Mouse (Mus musculus) subcutaneous adipose tissue, adult 2 months (tissue): Measurements from ENCODE around the gene Polr2g. TPM values are rescaled to one million over a fixed set of nuclear protein-coding genes. Genes with fewer than 3 reads are reported as not detected.

Source experiments
- polyA plus RNA-seq: library from polyadenylated mRNA; depleted of rRNA; stranded (reverse); fragments of >200 nt; gene quantifications from 2 replicates; pipeline ENCODE4 v1.2.3, GENCODE M21; 2012; ENCODE audit warnings: low replicate concordance; rRNA removed

The Polr2g gene
- polyA plus RNA-seq, result 72.1 and 72.3 TPM in 2 replicates

DNA sequence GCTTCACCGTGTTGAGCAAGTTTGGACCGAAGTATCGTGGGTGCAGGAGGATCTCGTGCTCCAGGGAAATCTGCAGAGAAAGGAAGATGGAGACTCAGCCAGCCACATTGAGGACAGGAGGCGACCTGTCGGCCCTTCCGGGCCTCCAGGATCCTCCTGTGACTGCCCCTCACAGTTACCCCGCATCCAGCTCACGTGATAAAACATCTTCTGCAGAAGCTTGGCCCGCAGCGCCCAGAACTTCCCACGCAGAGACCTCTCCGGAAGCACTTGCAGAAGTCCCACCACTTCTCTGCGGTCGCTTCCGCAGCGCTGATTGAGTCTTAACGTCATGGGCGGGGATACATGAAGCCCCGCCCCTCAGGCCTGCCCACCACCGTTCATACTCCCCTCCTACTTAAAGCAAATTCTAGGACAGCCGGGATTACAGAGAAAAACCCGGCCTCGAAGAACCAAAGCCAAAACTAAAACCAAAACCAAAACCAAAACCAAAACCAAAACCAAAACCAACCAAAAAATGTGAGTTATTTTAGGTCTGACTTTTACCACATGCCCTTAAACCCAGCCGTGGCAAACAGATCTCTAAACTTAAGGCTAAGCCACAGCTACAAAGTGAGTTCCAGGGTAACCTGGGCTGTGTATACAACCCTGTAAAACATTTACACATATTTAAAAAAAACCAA, at the start of gene Polr2g:
Gene Polr2g (minus strand): TSS at position 314 of the 683 bp plus-strand sequence.

DNA sequence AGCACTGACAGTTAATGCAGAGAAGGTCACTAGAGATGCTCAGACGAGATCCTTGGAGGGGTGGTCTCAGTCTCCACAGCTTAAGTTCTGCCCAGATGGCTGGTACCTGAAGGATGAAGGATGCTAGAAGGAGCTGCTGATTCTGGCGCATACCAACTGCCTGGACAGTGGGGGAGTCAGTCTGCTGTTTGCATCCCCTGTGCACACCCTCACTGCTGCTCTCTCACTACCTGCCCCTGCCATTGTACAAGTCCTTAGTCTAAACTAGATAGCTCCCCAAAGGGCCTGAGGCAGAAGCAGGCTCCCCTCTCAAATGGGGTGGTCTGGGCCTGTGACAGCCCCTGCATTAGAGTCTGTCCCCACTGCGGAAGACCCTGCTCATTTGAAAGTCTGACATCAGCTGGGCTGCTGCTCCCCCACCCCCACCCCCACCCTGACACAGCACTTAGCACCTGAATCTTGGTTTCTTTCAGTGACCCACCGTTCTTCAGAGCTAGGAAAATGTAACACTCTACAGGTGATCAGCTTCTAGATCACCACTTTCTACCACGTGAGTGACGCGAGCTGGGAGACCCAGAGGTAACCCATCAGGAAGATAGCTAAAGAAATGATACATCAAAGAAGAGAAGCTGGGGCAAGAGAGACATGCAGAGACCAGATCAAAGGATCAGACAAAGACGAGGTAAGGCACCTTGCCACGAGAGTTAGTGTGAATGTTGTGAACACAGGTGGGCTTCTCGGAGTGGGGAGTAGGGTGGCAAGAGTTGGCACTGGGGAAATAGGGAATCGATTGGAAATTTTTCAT, 40.9 kb upstream of the Polr2g start, which contains the start of gene Gng3:
Gene Gng3 (minus strand): TSS at position 92 of the 805 bp plus-strand sequence.

DNA sequence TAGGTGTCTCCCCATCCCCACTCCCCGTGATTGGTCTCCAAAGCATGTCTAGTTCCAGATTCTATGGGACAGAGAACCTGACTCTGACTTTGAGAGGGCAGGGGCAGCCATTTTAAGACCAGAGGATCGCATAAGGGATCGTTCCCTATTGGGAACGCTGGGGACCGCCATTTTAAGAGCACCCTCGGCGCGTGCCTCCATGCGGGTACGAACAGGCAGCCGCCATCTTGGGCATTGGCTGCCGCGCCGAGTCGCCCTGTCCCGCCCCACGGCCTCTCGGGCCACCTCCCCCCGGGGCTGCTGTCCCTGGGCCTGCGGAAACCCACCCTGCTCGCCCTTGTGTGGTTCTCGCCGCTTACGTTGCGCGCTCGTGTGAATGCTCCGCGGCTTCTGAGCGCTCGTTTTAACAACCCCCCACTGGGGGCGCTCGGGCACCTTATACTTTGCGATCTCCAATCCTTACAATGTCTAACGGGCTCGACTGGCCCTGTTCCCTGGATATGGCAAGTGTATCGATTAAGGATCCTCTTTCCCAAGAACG, 38.9 kb upstream of the Polr2g start, which contains the start of gene Bscl2:
Gene Bscl2 (plus strand): TSS at position 217 of the 541 bp plus-strand sequence.

DNA sequence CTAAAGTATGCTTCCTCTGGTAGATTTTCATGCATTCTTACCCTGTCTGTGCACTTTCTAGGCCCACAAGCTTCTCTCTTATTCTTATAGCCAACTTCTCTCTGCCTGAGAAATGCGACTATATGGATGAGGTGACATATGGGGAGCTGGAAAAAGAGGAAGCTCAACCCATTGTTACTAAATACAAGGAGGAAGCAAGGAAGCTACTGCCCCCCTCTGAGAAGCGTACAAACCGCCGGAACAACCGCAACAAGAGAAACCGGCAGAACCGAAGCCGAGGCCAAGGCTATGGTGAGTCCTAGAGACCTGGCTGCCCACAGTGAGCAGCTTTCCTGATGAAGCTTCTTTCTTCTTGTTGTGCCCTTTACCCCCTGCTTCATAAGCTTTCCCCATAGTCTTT, 31.3 kb upstream of the Polr2g start, which contains the start of gene AC129217.1:
Gene AC129217.1 (plus strand): TSS at position 114 of the 400 bp plus-strand sequence.

DNA sequence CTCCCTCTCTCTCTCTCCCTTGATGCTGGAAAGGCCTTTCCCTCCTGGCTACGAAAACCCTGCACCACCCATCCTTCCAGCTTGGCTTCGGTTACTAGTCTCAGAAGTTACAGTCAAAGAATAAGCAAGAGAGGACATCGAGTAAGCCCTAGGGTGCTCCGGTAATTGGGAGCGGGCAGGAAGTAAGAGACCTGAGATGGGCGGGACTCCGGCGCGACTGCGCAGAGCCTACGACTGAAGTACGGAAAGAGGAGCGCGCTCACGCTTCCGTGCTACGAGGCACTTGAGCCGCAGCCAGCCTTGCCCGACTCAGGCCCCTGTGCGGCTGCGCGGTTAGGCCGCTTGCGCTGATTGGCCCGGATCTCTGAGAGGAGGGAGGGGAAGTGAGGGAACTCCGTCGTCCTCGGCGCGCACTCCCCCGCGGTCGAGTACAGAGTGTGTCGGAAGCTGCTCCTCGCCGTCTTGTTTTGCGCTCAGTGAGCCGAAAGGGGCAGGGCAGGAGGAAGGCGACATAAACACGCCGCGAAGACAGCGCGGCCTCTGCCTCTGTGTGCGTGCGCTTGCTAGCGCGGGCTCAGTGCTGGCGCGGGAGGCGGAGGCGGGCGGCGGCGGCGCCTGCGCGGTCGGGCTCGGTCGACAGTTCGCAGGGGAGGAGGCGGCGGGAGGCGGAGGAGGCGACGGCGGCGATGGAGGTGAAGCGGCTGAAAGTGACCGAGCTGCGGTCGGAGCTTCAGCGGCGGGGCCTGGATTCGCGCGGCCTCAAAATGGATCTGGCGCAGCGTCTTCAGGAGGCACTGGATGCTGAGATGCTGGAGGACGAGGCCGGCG, 21.4 kb upstream of the Polr2g start, which contains the start of gene Hnrnpul2:
Gene Hnrnpul2 (plus strand): TSS at position 415 of the 828 bp plus-strand sequence.

DNA sequence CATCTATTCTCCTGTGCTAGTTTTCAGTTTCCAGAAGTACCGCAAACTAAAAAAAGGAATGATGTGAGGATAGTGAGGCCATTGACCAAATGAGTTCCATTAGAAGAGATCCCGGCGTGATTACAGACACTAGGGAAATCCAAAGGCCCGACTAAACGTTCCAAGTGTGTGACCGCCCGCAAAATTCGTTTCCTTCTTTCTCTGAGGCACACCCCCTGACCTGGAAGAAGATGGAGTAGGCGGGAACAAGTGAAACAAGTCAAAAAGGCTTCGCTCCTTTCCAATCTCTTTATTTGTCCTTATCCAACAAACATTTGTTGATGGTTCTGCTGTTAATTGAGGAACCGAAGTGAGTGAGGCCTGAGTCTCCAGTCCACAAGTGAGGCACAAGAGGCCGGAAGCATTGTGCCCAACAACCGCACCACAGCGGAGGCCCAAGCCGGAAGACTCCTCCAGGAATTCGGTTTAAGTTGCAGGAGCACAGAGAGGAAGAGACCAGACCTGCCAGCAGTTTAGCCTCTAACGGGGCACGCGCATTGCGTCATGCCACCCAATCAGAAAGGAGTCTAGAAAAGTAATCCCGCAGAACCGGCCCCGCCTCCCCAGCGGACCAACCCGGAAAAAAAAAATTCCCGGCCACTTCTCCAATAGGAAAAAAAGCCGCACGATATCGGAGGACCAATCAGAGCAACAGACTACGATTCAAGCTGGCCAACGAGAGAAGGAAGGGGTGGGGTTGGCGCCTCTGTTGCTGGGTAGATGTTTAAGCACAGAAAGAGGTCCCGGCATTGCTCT, 20.6 kb upstream of the Polr2g start, which contains the start of gene Ttc9c:
Gene Ttc9c (minus strand): TSS at position 533 of the 795 bp plus-strand sequence.

DNA sequence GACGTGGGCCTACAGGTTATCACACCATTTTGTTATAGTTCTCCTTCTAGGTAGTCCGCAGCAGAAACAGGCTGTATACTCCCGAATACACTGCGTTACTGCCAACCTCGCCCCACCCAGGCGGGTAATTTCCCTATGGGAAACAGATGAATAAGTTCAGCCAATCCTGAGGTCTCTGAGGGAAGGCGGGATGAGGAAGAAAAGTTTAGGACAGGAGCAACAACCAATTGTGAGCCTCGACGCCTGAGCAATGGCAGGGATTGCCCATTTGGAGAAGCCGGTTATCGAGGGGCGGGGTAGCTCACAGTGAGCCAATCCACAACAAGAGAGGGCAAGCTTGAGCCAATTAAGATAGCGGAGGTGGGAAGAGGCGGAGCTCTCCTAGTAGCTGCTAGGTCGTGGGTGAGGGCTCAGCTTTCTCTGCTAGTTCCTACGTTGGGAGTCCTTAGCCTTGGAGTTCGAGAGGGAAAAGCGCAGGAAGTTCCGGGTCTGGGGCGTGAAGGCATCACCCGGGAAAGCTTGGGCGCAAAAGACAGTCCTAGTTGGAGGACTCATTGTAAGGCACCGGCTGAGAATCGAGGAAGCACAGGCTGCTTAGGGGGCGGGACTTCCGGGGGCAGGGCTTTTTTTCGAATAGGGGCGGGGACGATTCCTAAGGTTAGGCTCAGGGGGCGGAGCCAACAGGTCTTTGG, 3.9 kb upstream of the Polr2g start, which contains the start of gene Zbtb3:
Gene Zbtb3 (plus strand): TSS at position 426 of the 692 bp plus-strand sequence.

DNA sequence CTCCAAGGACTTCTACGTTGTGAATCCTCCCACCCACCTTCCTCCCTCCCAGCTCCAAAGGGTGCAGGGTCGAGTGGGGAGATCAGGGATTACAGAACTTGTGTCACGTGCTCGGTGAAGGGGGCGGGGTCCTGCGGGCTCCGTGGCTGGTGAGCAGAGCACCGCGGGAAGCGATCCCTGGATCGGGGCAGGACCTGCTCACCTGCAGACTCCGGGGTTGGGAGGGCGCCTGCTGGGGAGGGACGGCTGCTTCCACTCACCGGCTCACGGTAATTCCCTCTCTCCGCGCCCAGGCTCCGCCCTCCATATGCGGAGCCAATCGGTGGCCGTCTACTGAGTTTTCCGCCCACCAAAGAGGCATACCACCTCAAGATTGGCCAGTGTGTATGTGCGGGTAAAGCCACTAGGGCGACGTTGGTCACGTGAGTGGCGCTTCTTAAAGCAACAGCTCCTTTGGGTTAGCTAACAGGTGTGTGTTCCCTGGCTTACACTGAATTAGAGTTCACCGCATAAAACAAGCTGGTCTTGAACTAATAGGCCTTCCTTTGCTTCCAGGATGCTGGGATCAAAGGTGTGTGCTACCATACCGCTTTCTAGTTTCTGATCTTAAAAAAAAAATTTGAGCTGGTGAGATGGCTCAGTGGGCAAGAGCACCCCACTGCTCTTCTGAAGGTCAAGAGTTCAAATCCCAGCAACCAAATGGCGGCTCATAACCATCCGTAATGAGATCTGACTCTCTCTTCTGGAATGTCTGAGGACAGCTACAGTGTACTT, 12.2 kb downstream of the Polr2g start, which contains the start of gene Taf6l:
Gene Taf6l (minus strand): TSS at position 410 of the 774 bp plus-strand sequence.

DNA sequence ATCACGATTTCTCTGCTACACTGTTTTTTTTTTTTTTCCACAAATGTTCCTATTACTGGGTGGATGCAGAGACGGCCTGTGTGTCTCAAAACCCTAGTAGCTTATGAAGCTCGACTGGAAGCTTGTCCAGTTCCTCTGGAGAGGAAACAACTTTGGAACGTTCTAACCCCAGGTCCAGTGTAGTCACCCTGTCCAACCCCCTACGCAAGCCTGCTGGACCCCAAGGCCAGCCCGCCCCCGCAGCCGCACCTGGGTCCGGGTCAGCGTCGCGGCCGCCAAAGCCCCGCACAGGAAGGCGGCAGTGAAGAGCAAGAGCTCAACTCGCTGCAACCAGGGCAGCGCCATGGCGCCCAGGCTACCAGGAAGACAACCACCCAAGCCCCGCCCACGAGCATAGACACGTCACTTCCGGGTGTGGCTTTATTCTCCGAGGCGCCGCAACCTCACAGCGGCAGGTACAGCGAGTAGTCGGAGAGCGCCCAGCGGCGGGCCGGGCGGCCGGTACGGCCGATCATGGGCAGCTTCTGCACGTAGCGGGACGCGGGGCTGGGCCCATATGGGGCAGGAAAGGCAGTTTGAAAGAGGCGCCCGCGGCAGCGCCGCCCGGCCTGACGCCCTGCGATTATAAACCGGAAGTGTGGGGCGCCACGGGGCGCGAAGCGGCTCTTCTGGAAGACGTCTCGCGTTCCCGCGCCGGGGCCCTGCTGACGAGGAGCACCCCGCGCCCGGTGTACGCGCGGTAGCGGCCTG, 24.1 kb downstream of the Polr2g start, which contains the start of gene Tmem179b:
Gene Tmem179b (minus strand): TSS at position 382 of the 750 bp plus-strand sequence.

DNA sequence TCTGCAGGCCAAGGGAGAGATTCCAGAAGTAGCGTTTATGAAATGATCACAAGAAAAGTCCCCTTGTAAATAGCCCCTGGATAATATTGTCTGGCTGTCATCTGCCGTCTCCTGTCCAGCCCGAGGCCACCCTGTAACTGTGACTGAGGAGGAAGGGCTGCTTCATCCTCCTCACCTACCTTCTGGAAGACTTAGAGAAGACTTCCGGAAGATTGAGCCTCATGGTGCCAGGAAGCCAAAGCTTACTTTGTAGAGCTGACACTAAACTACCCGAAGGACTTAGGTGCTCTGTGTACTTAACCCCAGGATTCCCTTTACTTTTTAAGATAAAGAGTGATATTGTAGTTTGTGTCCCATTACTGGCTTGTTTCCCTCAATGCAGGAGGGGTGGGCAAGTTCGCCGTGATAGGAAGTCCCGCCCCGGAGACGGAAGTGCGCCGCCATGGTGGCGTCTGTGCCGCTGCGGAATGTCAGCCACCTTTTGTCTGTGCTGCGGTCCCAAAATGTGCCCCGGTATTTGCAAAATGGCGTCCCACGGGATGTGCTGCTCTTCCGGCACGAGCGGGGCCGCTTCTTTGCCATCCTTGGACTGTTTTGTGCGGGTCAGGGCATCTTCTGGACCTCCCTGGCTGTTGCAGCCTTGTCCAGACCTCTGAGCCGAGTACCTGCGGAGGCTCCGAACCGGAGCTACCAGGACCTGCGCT, 27.7 kb downstream of the Polr2g start, which contains the start of gene Tmem223:
Gene Tmem223 (plus strand): TSS at position 430 of the 704 bp plus-strand sequence.

DNA sequence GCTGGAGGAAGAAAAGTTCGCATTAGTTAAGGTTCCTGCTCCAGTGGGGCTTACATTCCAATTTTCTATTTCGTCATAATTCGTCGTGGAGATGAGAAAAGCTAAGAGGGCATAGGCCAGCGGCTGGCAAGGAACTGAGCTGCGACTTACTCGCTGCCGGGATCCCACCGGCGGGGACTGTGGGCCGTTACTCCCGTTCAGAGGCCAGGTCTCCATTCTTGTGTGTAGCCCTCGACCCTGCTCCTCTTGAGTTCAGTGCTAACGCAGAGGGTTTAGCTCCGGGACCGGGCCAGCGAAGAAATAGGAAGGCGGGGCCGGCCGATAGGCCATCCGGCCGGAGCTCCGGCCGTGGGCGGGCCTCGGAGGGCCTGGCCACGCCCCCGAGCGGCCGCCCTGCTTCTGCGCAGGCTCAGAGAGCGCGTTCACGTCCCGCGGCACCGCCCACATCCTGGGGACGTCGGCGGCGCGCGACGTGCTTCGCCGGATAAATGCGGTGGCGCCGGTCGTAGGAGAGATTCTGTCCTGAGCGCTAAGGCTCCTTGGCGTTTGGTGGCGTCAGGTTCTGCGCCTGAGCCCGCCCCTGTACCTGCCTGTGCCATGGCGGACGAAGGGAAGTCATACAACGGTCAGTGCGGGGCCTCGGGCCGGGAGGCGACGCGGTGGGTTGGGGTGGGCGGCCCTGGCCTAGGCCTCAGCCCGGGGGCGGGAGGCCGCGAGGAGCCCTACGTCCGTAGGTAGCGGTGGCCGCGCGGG, 41.6 kb downstream of the Polr2g start, which contains the start of gene Nxf1:
Gene Nxf1 (plus strand): TSS at position 439 of the 753 bp plus-strand sequence.

Other genes starting within 250 kb of the Polr2g start
- 0.03 TPM in 1 of 2 replicates, not detected in the other for gene Slc22a8, start 207.3 kb downstream of the Polr2g start, polyA plus RNA-seq
- gene Slc22a6, start 180.5 kb downstream of the Polr2g start, polyA plus RNA-seq, result not detected in 2 replicates
- 0.15 TPM in 1 of 2 replicates, not detected in the other for gene Chrm1, start 134.8 kb downstream of the Polr2g start, polyA plus RNA-seq
- gene Slc3a2, start 75.2 kb downstream of the Polr2g start, polyA plus RNA-seq, result 230 and 245 TPM in 2 replicates
- gene Wdr74, start 62.8 kb downstream of the Polr2g start, polyA plus RNA-seq, result 29.9 and 51.4 TPM in 2 replicates
- gene 1700092M07Rik, start 57.9 kb downstream of the Polr2g start, polyA plus RNA-seq, result not detected in 2 replicates
- gene Stx5a, start 57.2 kb downstream of the Polr2g start, polyA plus RNA-seq, result 89.0 and 134 TPM in 2 replicates
- gene Nxf1, start 41.5 kb downstream of the Polr2g start, polyA plus RNA-seq, result 93.8 and 152 TPM in 2 replicates
- 255 and 279 TPM in 2 replicates for gene Tmem223, start 27.6 kb downstream of the Polr2g start, polyA plus RNA-seq
- 92.4 and 101 TPM in 2 replicates for gene Tmem179b, start 24.1 kb downstream of the Polr2g start, polyA plus RNA-seq
- 15.5 and 19.6 TPM in 2 replicates for gene Taf6l, start 12.2 kb downstream of the Polr2g start, polyA plus RNA-seq
- 2.1 and 3.7 TPM in 2 replicates for gene Zbtb3, start 4.0 kb upstream of the Polr2g start, polyA plus RNA-seq
- 19.7 and 28.1 TPM in 2 replicates for gene Ttc9c, start 20.8 kb upstream of the Polr2g start, polyA plus RNA-seq
- gene Hnrnpul2, start 21.4 kb upstream of the Polr2g start, polyA plus RNA-seq, result 13.8 and 28.4 TPM in 2 replicates
- 1.4 TPM in 1 of 2 replicates, not detected in the other for gene AC129217.1, start 31.2 kb upstream of the Polr2g start, polyA plus RNA-seq
- gene Bscl2, start 38.9 kb upstream of the Polr2g start, polyA plus RNA-seq, result 401 and 771 TPM in 2 replicates
- 0.45 and 1.2 TPM in 2 replicates for gene Gng3, start 40.6 kb upstream of the Polr2g start, polyA plus RNA-seq
- gene Lrrn4cl, start 52.2 kb upstream of the Polr2g start, polyA plus RNA-seq, result 14.5 and 30.5 TPM in 2 replicates
- 98.3 and 108 TPM in 2 replicates for gene Ubxn1, start 72.9 kb upstream of the Polr2g start, polyA plus RNA-seq
- gene Uqcc3, start 82.3 kb upstream of the Polr2g start, polyA plus RNA-seq, result 37.3 and 43.9 TPM in 2 replicates
- gene Lbhd1, start 85.2 kb upstream of the Polr2g start, polyA plus RNA-seq, result 2.7 and 4.3 TPM in 2 replicates
- gene Gm49403, start 85.4 kb upstream of the Polr2g start, polyA plus RNA-seq, result not detected in 2 replicates
- gene 1810009A15Rik, start 90.3 kb upstream of the Polr2g start, polyA plus RNA-seq, result 25.8 and 26.2 TPM in 2 replicates
- gene Gm49416, start 90.3 kb upstream of the Polr2g start, polyA plus RNA-seq, result 0.34 TPM in 1 of 2 replicates, not detected in the other
- gene Ints5, start 94.4 kb upstream of the Polr2g start, polyA plus RNA-seq, result 19.2 and 38.4 TPM in 2 replicates
- 101 and 184 TPM in 2 replicates for gene Ganab, start 99.5 kb upstream of the Polr2g start, polyA plus RNA-seq
- gene B3gat3, start 121.8 kb upstream of the Polr2g start, polyA plus RNA-seq, result 78.6 and 99.5 TPM in 2 replicates
- 13.6 and 15.0 TPM in 2 replicates for gene Rom1, start 130.8 kb upstream of the Polr2g start, polyA plus RNA-seq
- 53.7 and 84.8 TPM in 2 replicates for gene Eml3, start 131.0 kb upstream of the Polr2g start, polyA plus RNA-seq
- gene Mta2, start 143.3 kb upstream of the Polr2g start, polyA plus RNA-seq, result 20.1 and 44.4 TPM in 2 replicates
- 15.9 and 30.2 TPM in 2 replicates for gene Tut1, start 155.3 kb upstream of the Polr2g start, polyA plus RNA-seq
- gene Eef1g, start 168.5 kb upstream of the Polr2g start, polyA plus RNA-seq, result 255 and 492 TPM in 2 replicates
- 56.5 and 94.9 TPM in 2 replicates for gene Ahnak, start 190.7 kb upstream of the Polr2g start, polyA plus RNA-seq